Mouse (Mus musculus) cortical plate, adult 2 months (tissue): ENCODE measurements around the gene Adamts14. TPM values are rescaled to one million over a fixed set of nuclear protein-coding genes. Genes with fewer than 3 reads are reported as not detected.

ENCODE experiments used
- H3K27ac ChIP-seq: fragments of 200-500 bp; 2 replicates; pipeline ENCODE4 v1.5.1; 2012; ENCODE audit warnings: low read length, control low read depth, inconsistent platforms; ENCODE audit not compliant: insufficient read depth
- H3K4me1 ChIP-seq: fragments of 200-500 bp; 2 replicates; pipeline ENCODE4 v1.6.1; 2011; ENCODE audit warnings: low read length; ENCODE audit not compliant: control insufficient read depth, insufficient read depth
- H3K4me3 ChIP-seq: fragments of 200-500 bp; 2 replicates; pipeline ENCODE4 v1.5.1; 2011; ENCODE audit warnings: mild to moderate bottlenecking, low read length, control low read depth; ENCODE audit not compliant: insufficient read depth
- CTCF ChIP-seq: fragments of 200-500 bp; IDR thresholded peaks from 2 replicates; pipeline ENCODE4 v1.5.1; 2011; ENCODE audit warnings: mild to moderate bottlenecking, control low read depth, low read length; ENCODE audit not compliant: insufficient read depth; ENCODE audit errors: extremely low read depth
- POLR2A ChIP-seq: fragments of 200-500 bp; IDR thresholded peaks from 2 replicates; pipeline ENCODE4 v1.6.1; 2011; ENCODE audit warnings: mild to moderate bottlenecking, low read length, control low read depth; ENCODE audit not compliant: insufficient read depth; ENCODE audit errors: extremely low read depth
- polyA plus RNA-seq: library from polyadenylated mRNA; depleted of rRNA; stranded (reverse); fragments of >200 nt; gene quantifications from 2 replicates; pipeline ENCODE4 v1.2.3, GENCODE M21; 2012

The Adamts14 gene
- polyA plus RNA-seq, 1 experiment = 0.29 TPM

GRCm38 (mm10) chr10:61297477-61297876, 24.2 kb upstream of the Adamts14 start, which contains the start of gene Prf1:
Gene Prf1, plus strand, starts transcription at chr10:61297833.
- Histone ChIP-seq H3K27ac (no peak within 1 kb of the TSS), H3K4me3 (no peak within 1 kb of the TSS), H3K4me1 (no peaks in the 10 kb centered on the region)
- TF ChIP-seq CTCF (no peak), POLR2A (no peak)

- no peaks in the 10 kb centered on the region for H3K4me1 ChIP-seq
- H3K4me3 ChIP-seq = no peak overlapping the region
- no peak overlapping the region for H3K27ac ChIP-seq
- TF ChIP-seq POLR2A (no peak), CTCF (no peak)
Observed at GRCm38 (mm10) chr10:61296713-61297445, 23.6 kb upstream of the Adamts14 start.

- Histone ChIP-seq H3K27ac (no peak overlapping the region), H3K4me1 (no peaks in the 10 kb centered on the region), H3K4me3 (no peak overlapping the region)
- TF ChIP-seq POLR2A (no peak), CTCF (no peak)
Observed at GRCm38 (mm10) chr10:61294242-61294641, 21.0 kb upstream of the Adamts14 start.

- Histone ChIP-seq H3K4me1 (no peaks in the 10 kb centered on the region), H3K4me3 (no peak overlapping the region), H3K27ac (no peak overlapping the region)
- TF ChIP-seq POLR2A (no peak), CTCF (no peak)
Observed at GRCm38 (mm10) chr10:61290479-61290878, 17.2 kb upstream of the Adamts14 start.

- no peaks in the 10 kb centered on the region for H3K4me1 ChIP-seq
- no peak overlapping the region for H3K27ac ChIP-seq
- TF ChIP-seq CTCF = no peak
- no peak for TF ChIP-seq POLR2A
- no peak overlapping the region for H3K4me3 ChIP-seq
Observed at GRCm38 (mm10) chr10:61290016-61290415, 16.8 kb upstream of the Adamts14 start.

GRCm38 (mm10) chr10:61286246-61286645, 13.0 kb upstream of the Adamts14 start:
- no peaks in the 10 kb centered on the region for H3K4me1 ChIP-seq
- no peak for TF ChIP-seq CTCF
- no peak for TF ChIP-seq POLR2A
- no peak overlapping the region for H3K27ac ChIP-seq
- H3K4me3 ChIP-seq = no peak overlapping the region

GRCm38 (mm10) chr10:61285271-61285670, 12.0 kb upstream of the Adamts14 start:
- no peaks in the 10 kb centered on the region for H3K4me1 ChIP-seq
- no peak overlapping the region for H3K27ac ChIP-seq
- no peak overlapping the region for H3K4me3 ChIP-seq
- TF ChIP-seq POLR2A (no peak), CTCF (no peak)

GRCm38 (mm10) chr10:61284309-61284708, 11.1 kb upstream of the Adamts14 start:
- H3K4me3 ChIP-seq = no peak overlapping the region

GRCm38 (mm10) chr10:61281115-61281514, 7.9 kb upstream of the Adamts14 start:
- TF ChIP-seq CTCF = no peak
- no peak for TF ChIP-seq POLR2A
- H3K4me3 ChIP-seq = no peak overlapping the region

More at GRCm38 (mm10) chr10:61284309-61284708, 11.1 kb upstream of the Adamts14 start:
- H3K27ac ChIP-seq = no peak overlapping the region
- H3K4me1 ChIP-seq = no peaks in the 10 kb centered on the region
- TF ChIP-seq CTCF = no peak
- TF ChIP-seq POLR2A = no peak

GRCm38 (mm10) chr10:61277918-61278674, 4.9 kb upstream of the Adamts14 start:
- TF ChIP-seq CTCF (no peak), POLR2A (no peak)
- H3K4me1 ChIP-seq = no peaks in the 10 kb centered on the region
- H3K27ac ChIP-seq = no peak overlapping the region
- no peak overlapping the region for H3K4me3 ChIP-seq

More at GRCm38 (mm10) chr10:61281115-61281514, 7.9 kb upstream of the Adamts14 start:
- no peak overlapping the region for H3K27ac ChIP-seq
- H3K4me1 ChIP-seq = no peaks in the 10 kb centered on the region
